ENCODE assay signal across 8 mouse cellular contexts in the genomic region with DNA sequence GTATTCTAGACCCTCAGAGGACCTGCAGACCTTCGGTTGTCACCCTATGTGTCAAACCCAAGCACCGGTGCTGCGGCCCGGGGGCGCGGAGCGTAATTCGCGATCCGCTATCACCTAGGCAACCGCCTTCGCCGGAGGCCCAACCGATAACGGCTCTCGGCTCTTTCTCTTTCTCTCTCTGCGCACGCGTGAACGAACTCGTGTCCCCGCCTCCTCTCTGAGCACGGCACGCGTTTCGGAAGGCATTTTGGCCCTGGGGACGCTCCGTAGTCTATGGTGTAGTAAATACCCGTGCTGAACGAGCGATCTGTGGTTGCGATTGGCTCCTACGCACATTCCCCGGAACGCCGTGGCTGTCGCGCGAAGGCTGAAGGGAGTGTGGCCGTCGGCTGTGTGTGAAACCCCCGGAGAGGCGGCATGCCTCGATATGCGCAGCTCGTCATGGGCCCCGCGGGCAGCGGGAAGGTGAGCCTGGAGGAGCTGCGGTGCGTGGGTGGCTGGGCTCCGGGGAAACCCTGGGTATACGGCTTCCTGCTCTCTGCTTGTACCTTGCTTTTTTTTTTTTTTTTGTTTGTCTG. TPM values are rescaled to one million over a fixed set of nuclear protein-coding genes. Genes with fewer than 3 reads are reported as not detected.
DNase-seq lines count a peak whose midpoint lies in the region; ATAC-seq and TF ChIP-seq lines count a peak whose summit lies in the region.

A gene (minus strand): TSS at position 173 of the 578 bp plus-strand sequence.

- peak within 1 kb of the TSS; percentile 81 for H3K9ac ChIP-seq in ES-Bruce4 (ENCODE audit: low read depth, poor library complexity, severe bottlenecking)
- H3K9ac ChIP-seq in forebrain, embryonic 13.5 days, result peak within 1 kb of the TSS; percentile 88
- peak within 1 kb of the TSS; percentile 92 for H3K9ac ChIP-seq in liver, postnatal 0 days (replicated peaks)
- peak within 1 kb of the TSS; percentile 72 for H3K9ac ChIP-seq in neural tube, embryonic 14.5 days (replicated peaks; ENCODE audit: low read depth, low read length)

- peak; percentile 90 for ATAC-seq in cerebellum, adult (ENCODE audit: insufficient number of reproducible peaks, low FRiP score, low TSS enrichment)
- peak; percentile 94 for ATAC-seq in forebrain, embryonic 13.5 days
- ATAC-seq in liver, postnatal 0 days, result peak; percentile 97
- ATAC-seq in neural tube, embryonic 14.5 days (ENCODE audit: low read depth), result peak; percentile 94

- H3K36me3 ChIP-seq in ES-Bruce4 (ENCODE audit: control insufficient read depth, insufficient read depth, low read length, poor library complexity, severe bottlenecking), result peaks cover 22% of the 10 kb centered on the region
- H3K36me3 ChIP-seq in forebrain, embryonic 13.5 days (ENCODE audit: poor library complexity, severe bottlenecking), result peaks cover 43% of the 10 kb centered on the region
- peaks cover 18% of the 10 kb centered on the region for H3K36me3 ChIP-seq in liver, postnatal 0 days (replicated peaks; ENCODE audit: insufficient read depth, low read length)
- H3K36me3 ChIP-seq in neural tube, embryonic 14.5 days (ENCODE audit: control insufficient read depth, insufficient read depth, low read length), result peaks cover 29% of the 10 kb centered on the region; the same call in 1 of the 2 replicates

- H3K4me1 ChIP-seq in ES-Bruce4 (ENCODE audit: control insufficient read depth, insufficient read depth, low read length), result no peaks in the 10 kb centered on the region
- peaks cover 27% of the 10 kb centered on the region for H3K4me1 ChIP-seq in forebrain, embryonic 13.5 days
- peaks cover 8% of the 10 kb centered on the region; the same call in 1 of the 2 replicates for H3K4me1 ChIP-seq in liver, postnatal 0 days (ENCODE audit: insufficient read depth)
- peaks cover 15% of the 10 kb centered on the region for H3K4me1 ChIP-seq in neural tube, embryonic 14.5 days (ENCODE audit: control insufficient read depth, insufficient read depth, low read length)

- DNase-seq in heart, postnatal 10 days, result peak; percentile 99 to 100
- DNase-seq in large intestine, adult 2 months (ENCODE audit: low read depth, low spot score), result peak; percentile 99
- DNase-seq in liver, postnatal 0 days, result peak; percentile 99
- DNase-seq in testis, postnatal 10 days (ENCODE audit: low spot score), result peak; percentile 99

- H3K4me3 ChIP-seq in ES-Bruce4 (ENCODE audit: low read depth, low read length), result peak within 1 kb of the TSS; percentile 94
- peak within 1 kb of the TSS; percentile 80 for H3K4me3 ChIP-seq in forebrain, embryonic 13.5 days
- H3K4me3 ChIP-seq in liver, postnatal 0 days (ENCODE audit: low read depth, low read length), result peak within 1 kb of the TSS; percentile 92
- H3K4me3 ChIP-seq in neural tube, embryonic 14.5 days (ENCODE audit: low read depth, low read length), result peak within 1 kb of the TSS; percentile 75

- peak; percentile 72 for TF ChIP-seq POLR2A in ES-Bruce4 (IDR thresholded peaks at IDR 0.05; ENCODE audit: insufficient read depth, low read length)

- intact Hi-C loops in heart, postnatal 10 days (cut with DNase I), result no loop called here

- no peaks in the 10 kb centered on the region for H3K9me3 ChIP-seq in ES-Bruce4 (replicated peaks; ENCODE audit: control insufficient read depth, insufficient read depth, low read length, poor library complexity, severe bottlenecking)
- H3K9me3 ChIP-seq in forebrain, embryonic 13.5 days (replicated peaks), result no peaks in the 10 kb centered on the region
- H3K9me3 ChIP-seq in liver, postnatal 0 days (ENCODE audit: low read length), result no peaks in the 10 kb centered on the region
- no peaks in the 10 kb centered on the region for H3K9me3 ChIP-seq in neural tube, embryonic 14.5 days (ENCODE audit: control insufficient read depth, low read length)

- TF ChIP-seq CTCF in ES-Bruce4 (IDR thresholded peaks at IDR 0.05; ENCODE audit: low read depth, low read length), result no peak
- TF ChIP-seq CTCF in liver, postnatal 0 days (IDR thresholded peaks at IDR 0.05; ENCODE audit: low read depth), result no peak

- under 1% methylated on average over 53 of the region's 53 CpGs for WGBS in forebrain, embryonic 13.5 days
- WGBS in large intestine, adult 2 months, result under 1% methylated on average over 53 of the region's 53 CpGs
- WGBS in liver, postnatal 0 days (ENCODE audit: insufficient replicate concordance), result under 1% methylated on average over 53 of the region's 53 CpGs
- WGBS in neural tube, embryonic 14.5 days, result under 1% methylated on average over 51 of the region's 53 CpGs

- H3K4me2 ChIP-seq in forebrain, embryonic 13.5 days, result peak within 1 kb of the TSS; percentile 66
- peak within 1 kb of the TSS; percentile 96 for H3K4me2 ChIP-seq in liver, postnatal 0 days (ENCODE audit: low read depth, low read length)
- H3K4me2 ChIP-seq in neural tube, embryonic 14.5 days (ENCODE audit: low read depth, low read length), result peak within 1 kb of the TSS; percentile 68

- H3K27ac ChIP-seq in ES-Bruce4 (ENCODE audit: insufficient read depth, low read length), result peak within 1 kb of the TSS; percentile 56
- peak within 1 kb of the TSS; percentile 98 for H3K27ac ChIP-seq in forebrain, embryonic 13.5 days
- H3K27ac ChIP-seq in liver, postnatal 0 days (ENCODE audit: low read depth), result peak within 1 kb of the TSS; percentile 97
- peak within 1 kb of the TSS; percentile 92 for H3K27ac ChIP-seq in neural tube, embryonic 14.5 days (ENCODE audit: low read depth, low read length)

- H3K27me3 ChIP-seq in ES-Bruce4 (ENCODE audit: control insufficient read depth, insufficient read depth, low read length, poor library complexity, severe bottlenecking), result no peaks in the 10 kb centered on the region
- no peaks in the 10 kb centered on the region for H3K27me3 ChIP-seq in forebrain, embryonic 13.5 days
- H3K27me3 ChIP-seq in liver, postnatal 0 days (ENCODE audit: insufficient read depth, low read length), result no peaks in the 10 kb centered on the region
- no peaks in the 10 kb centered on the region for H3K27me3 ChIP-seq in neural tube, embryonic 14.5 days (ENCODE audit: control insufficient read depth, insufficient read depth, low read length)

- peak; percentile 70 for TF ChIP-seq EP300 in ES-Bruce4 (IDR thresholded peaks at IDR 0.05; ENCODE audit: insufficient read depth, low read depth, low read length)
- TF ChIP-seq EP300 in liver, postnatal 0 days (IDR thresholded peaks at IDR 0.05; ENCODE audit: low read depth), result no peak; the same call in 1 of the 2 replicates

RNA-seq across cellular contexts. Expression of the gene that starts here (rescaled TPM):
- 57.0 and 58.5 TPM in 2 replicates for polyA plus RNA-seq in ES-Bruce4 (2011; ENCODE audit: insufficient read depth, insufficient read length, low read depth, missing spikeins)
- 117 and 123 TPM in 2 replicates for polyA plus RNA-seq in forebrain, embryonic 13.5 days (2015; fragmentation: Nextera tagmentation; extraction: Ambion mirVana)
- total RNA-seq in heart, postnatal 10 days (2021), result 10 to 100 TPM; 17.1 to 22.7 TPM
- polyA plus RNA-seq in large intestine, adult 2 months (2012; rRNA removed), result 5.7 and 6.5 TPM in 2 replicates
- 9.8 and 10.3 TPM in 2 replicates for polyA plus RNA-seq in liver, postnatal 0 days (2015; fragmentation: Nextera tagmentation; extraction: Ambion mirVana)
- polyA plus RNA-seq in neural tube, embryonic 14.5 days (2014; fragmentation: Nextera tagmentation; extraction: Ambion mirVana), result 146 and 158 TPM in 2 replicates

Comparison
In these comparisons a context has a peak if more than half of its experiments do, and no peak if none do; other contexts are left out.
1. Peak in every context shown above with its lines: DNase-seq, ATAC-seq, H3K4me3 ChIP-seq and H3K27ac ChIP-seq.